Mouse (Mus musculus) forebrain, embryonic 15.5 days (tissue): ENCODE data around the gene Tha1. TPM values are rescaled to one million over a fixed set of nuclear protein-coding genes. Genes with fewer than 3 reads are reported as not detected.

Experiments
- ATAC-seq: fragments of 200-750 bp; cut with Nextera tagmentation; replicated peaks from 2 replicates; pipeline ENCODE4 v1.8.0; 2017; ENCODE audit warnings: mild to moderate bottlenecking, moderate TSS enrichment, moderate library complexity
- H3K27ac ChIP-seq: fragments of 300-500 bp; sonication (generic); replicated peaks from 2 replicates; pipeline ENCODE4 v1.5.1; 2015; ENCODE audit warnings: mild to moderate bottlenecking, inconsistent platforms
- H3K27me3 ChIP-seq: fragments of 300-500 bp; sonication (generic); 2 replicates; pipeline ENCODE4 v1.6.1; 2015; ENCODE audit warnings: inconsistent platforms
- H3K36me3 ChIP-seq: fragments of 300-500 bp; sonication (generic); 2 replicates; pipeline ENCODE4 v1.6.1; 2015; ENCODE audit warnings: mild to moderate bottlenecking, inconsistent platforms
- H3K4me1 ChIP-seq: fragments of 300-500 bp; sonication (generic); 2 replicates; pipeline ENCODE4 v1.6.1; 2015; ENCODE audit warnings: inconsistent platforms
- H3K4me2 ChIP-seq: fragments of 300-500 bp; sonication (generic); replicated peaks from 2 replicates; pipeline ENCODE4 v1.6.1; 2015; ENCODE audit warnings: mild to moderate bottlenecking, inconsistent platforms
- H3K4me3 ChIP-seq: fragments of 300-500 bp; sonication (generic); 2 replicates; pipeline ENCODE4 v1.5.1; 2015; ENCODE audit warnings: mild to moderate bottlenecking, inconsistent platforms
- H3K9ac ChIP-seq: fragments of 300-500 bp; sonication (generic); replicated peaks from 2 replicates; pipeline ENCODE4 v1.6.1; 2015; ENCODE audit warnings: mild to moderate bottlenecking, inconsistent platforms
- H3K9me3 ChIP-seq: fragments of 300-500 bp; sonication (generic); 2 replicates; pipeline ENCODE4 v1.6.1; 2016; ENCODE audit warnings: inconsistent platforms
- WGBS: fragments of 180-500 bp; shearing (Covaris S2); methylation state at CpG from one replicate; pipeline ENCODE4 v1.1.7; 2015; ENCODE audit warnings: mixed read lengths; 5-methylcytosine and 5-hydroxymethylcytosine counted together
- polyA plus RNA-seq: library from polyadenylated mRNA; unstranded; fragments of >200 nt; fragmentation: Nextera tagmentation; extraction: Ambion mirVana; gene quantifications from 2 replicates; pipeline ENCODE4 v1.2.1, GENCODE M21; 2015

Tha1 gene
- polyA plus RNA-seq, 1 experiment from 2014 or later: 3.6 TPM

DNA sequence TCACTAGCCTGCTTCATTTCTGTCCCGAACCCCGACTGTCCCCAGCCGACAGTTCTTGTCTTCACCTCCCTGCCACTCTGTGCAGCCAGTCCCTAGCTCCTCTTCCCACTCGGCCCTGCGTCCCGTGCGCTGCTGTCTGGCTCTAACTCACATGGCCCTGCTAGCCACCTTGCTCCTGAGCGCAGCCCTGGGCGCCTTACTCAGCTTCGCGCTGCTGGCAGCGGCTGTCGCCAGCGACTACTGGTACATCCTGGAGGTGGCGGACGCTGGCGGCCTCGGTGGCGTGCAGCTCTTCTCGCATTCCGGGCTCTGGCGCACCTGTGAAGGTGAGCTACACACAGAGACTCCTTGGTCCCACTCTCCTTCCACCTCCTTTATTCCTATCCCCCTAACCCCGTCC is 12.7 kb downstream of the Tha1 start, which contains the start of gene Tmem235:
TSS of gene Tmem235 (plus strand) at position 152 of the 400 bp plus-strand sequence.
- H3K27me3 ChIP-seq: peaks cover 25% of the 10 kb centered on the region; the same call in 1 of the 2 replicates
- no peak within 1 kb of the TSS for H3K27ac ChIP-seq
- no peak within 1 kb of the TSS for H3K4me2 ChIP-seq
- H3K9ac ChIP-seq: no peak within 1 kb of the TSS
- no peak for ATAC-seq
- no peaks in the 10 kb centered on the region for H3K9me3 ChIP-seq
- WGBS: 5% methylated on average over 23 of the region's 23 CpGs
- peaks cover 12% of the 10 kb centered on the region; the same call in 1 of the 2 replicates for H3K36me3 ChIP-seq
- H3K4me3 ChIP-seq: no peak within 1 kb of the TSS
- H3K4me1 ChIP-seq: no peaks in the 10 kb centered on the region

DNA sequence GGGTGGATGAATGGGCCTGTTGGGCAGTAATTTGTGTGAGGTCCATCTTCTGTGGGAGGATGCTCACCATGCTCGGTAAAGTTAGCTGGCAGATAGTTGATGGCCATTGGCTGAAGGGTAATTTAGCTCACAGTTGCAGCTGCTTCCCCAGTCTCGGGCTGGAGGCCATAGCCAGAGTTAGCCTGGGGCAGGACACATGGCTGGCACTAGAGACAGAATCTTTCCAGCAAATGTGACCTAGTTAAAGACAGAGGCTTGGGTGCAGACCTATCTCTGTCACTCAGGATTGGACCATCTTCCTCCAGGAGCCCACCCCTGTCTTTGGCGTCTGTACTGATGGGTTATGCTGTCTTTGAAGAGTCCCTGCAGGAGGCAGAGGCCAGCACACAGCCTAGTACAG is 14.9 kb downstream of the Tha1 start:
- WGBS: 57% methylated on average over 3 of the region's 3 CpGs
- ATAC-seq: no peak
- Histone ChIP-seq H3K9me3 (no peaks in the 10 kb centered on the region), H3K36me3 (peaks cover 17% of the 10 kb centered on the region; the same call in 1 of the 2 replicates), H3K9ac (no peak overlapping the region), H3K27me3 (peaks cover 24% of the 10 kb centered on the region; the same call in 1 of the 2 replicates), H3K4me3 (no peak overlapping the region), H3K4me2 (no peak overlapping the region), H3K4me1 (no peaks in the 10 kb centered on the region), H3K27ac (no peak overlapping the region)

DNA sequence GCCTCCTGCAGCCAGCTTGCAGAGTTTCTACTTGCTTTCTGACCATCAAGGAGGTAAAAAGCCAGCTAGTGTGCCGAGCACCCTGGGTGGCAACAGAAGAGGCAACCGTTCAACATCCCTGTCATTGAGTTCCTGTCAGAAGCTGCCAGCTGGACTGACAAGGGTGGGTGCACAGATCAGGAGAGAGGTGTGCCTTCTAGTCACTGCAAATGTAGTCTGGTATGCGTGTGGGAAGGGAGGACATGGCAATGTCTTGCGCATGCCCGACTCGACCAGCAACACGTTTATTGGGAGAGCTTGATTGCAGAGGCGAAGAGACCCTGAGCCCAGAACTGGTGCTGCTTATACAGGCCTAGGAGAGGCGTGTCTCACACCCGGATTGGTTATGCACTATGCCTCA is 15.8 kb downstream of the Tha1 start:
- 94% methylated on average over 10 of the region's 10 CpGs for WGBS
- no peak overlapping the region for H3K4me2 ChIP-seq
- H3K36me3 ChIP-seq: peaks cover 22% of the 10 kb centered on the region; the same call in 1 of the 2 replicates
- peaks cover 22% of the 10 kb centered on the region; the same call in 1 of the 2 replicates for H3K27me3 ChIP-seq
- H3K27ac ChIP-seq: no peak overlapping the region
- ATAC-seq: no peak
- no peak overlapping the region for H3K9ac ChIP-seq
- H3K4me1 ChIP-seq: no peaks in the 10 kb centered on the region
- no peaks in the 10 kb centered on the region for H3K9me3 ChIP-seq
- no peak overlapping the region for H3K4me3 ChIP-seq

- Histone ChIP-seq H3K36me3 (peaks cover 22% of the 10 kb centered on the region; the same call in 1 of the 2 replicates), H3K4me2 (no peak overlapping the region), H3K27ac (no peak overlapping the region), H3K27me3 (peaks cover 16% of the 10 kb centered on the region; the same call in 1 of the 2 replicates), H3K9ac (no peak overlapping the region), H3K4me3 (no peak overlapping the region), H3K4me1 (0 out of 2 replicates have a peak, but pooled peaks cover 2% of the 10 kb centered on the region), H3K9me3 (no peaks in the 10 kb centered on the region)
- 76% methylated on average over 1 of the region's 1 CpGs for WGBS
- no peak for ATAC-seq
Observed at GRCm38 (mm10) chr11:117855975-117856374, 17.3 kb downstream of the Tha1 start.

DNA sequence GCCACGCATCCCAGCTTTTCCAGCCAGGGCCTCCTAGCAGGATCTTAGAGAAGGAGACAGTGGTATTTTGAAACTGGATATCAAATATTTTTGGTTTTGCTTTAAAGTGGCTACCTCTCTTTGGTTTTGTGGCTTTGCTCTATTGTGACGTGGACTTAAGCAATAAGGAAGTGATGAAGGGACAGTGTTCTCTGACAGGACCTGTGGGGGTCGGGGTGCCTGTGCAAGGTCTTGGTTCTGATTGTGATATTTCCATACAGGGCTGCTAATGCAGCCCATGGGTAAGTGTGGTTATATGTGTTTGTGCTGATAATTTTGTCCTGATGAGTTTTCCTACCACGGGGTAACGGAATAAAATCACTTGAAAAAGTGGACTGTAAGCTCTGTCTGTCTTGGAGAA is 17.9 kb downstream of the Tha1 start:
- ATAC-seq: no peak
- H3K4me3 ChIP-seq: no peak overlapping the region
- H3K36me3 ChIP-seq: peaks cover 22% of the 10 kb centered on the region; the same call in 1 of the 2 replicates
- H3K4me2 ChIP-seq: no peak overlapping the region
- 95% methylated on average over 5 of the region's 5 CpGs for WGBS
- no peak overlapping the region for H3K9ac ChIP-seq
- no peaks in the 10 kb centered on the region for H3K9me3 ChIP-seq
- H3K27ac ChIP-seq: no peak overlapping the region
- H3K27me3 ChIP-seq: peaks cover 10% of the 10 kb centered on the region; the same call in 1 of the 2 replicates
- H3K4me1 ChIP-seq: peaks cover 5% of the 10 kb centered on the region

GRCm38 (mm10) chr11:117854241-117854640 is 19.0 kb downstream of the Tha1 start:
- H3K4me2 ChIP-seq: no peak overlapping the region
- peaks cover 22% of the 10 kb centered on the region; the same call in 1 of the 2 replicates for H3K36me3 ChIP-seq
- no peaks in the 10 kb centered on the region for H3K9me3 ChIP-seq
- H3K27me3 ChIP-seq: 0 out of 2 replicates have a peak, but pooled peaks cover under 1% of the 10 kb centered on the region
- 93% methylated on average over 9 of the region's 9 CpGs for WGBS
- H3K9ac ChIP-seq: no peak overlapping the region
- peaks cover 16% of the 10 kb centered on the region for H3K4me1 ChIP-seq
- ATAC-seq: no peak
- H3K27ac ChIP-seq: no peak overlapping the region
- no peak overlapping the region for H3K4me3 ChIP-seq

DNA sequence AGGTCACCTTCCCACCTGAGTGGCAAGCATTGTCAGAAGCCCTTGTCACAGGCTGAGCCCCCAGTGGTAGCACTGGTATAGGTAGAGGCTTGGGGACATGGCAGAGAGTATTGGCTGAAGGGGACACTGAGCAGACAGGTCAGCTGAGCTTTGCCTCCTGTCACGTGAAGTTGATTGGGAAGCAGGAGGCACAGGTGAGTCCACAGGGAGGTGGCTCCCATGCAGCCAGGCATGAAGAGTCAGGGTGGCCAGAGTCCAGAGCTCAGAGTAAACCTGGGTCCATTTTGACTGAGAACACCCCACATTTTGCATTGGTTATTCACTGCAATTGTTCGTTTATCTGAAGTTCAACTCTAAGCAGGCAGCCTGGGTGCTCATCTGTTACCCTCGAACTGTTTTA is 20.4 kb downstream of the Tha1 start:
- Histone ChIP-seq H3K4me1 (peaks cover 24% of the 10 kb centered on the region), H3K27me3 (no peaks in the 10 kb centered on the region), H3K9me3 (no peaks in the 10 kb centered on the region), H3K4me3 (no peak overlapping the region), H3K4me2 (no peak overlapping the region), H3K27ac (no peak overlapping the region), H3K36me3 (peaks cover 22% of the 10 kb centered on the region; the same call in 1 of the 2 replicates), H3K9ac (no peak overlapping the region)
- no peak for ATAC-seq
- 95% methylated on average over 3 of the region's 3 CpGs for WGBS

DNA sequence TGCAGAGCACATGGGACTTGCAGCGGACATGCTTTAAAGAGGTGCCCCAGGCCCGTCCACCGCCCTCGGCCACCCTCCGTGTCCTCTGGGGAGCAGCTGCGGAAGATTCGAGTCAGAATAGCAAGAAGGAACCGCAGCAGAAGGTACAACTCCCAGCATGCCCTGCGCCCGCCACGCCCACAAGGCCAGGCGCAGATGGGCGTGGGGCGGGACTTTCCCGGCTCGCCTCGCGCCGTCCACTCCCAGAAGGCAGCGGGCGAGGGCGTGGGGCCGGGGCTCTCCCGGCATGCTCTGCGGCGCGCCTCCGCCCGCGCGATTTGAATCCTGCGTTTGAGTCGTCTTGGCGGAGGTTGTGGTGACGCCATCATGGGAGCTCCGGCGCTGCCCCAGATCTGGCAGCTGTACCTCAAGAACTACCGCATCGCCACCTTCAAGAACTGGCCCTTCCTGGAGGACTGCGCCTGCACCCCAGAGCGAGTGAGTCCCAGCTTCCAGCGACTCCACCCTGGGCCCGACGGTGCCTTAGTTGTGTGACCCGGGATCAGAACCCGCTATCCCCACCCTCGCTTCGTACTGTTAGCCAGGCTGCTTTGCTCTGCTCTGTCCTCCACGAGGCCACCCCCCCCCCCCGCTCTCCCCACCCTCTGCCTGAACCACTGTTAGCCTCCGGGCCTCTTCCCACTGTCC is 24.2 kb downstream of the Tha1 start, which contains the start of gene Birc5:
TSS of gene Birc5 (plus strand) at position 267 of the 687 bp plus-strand sequence.
- peaks cover 28% of the 10 kb centered on the region for H3K4me1 ChIP-seq
- WGBS: under 1% methylated on average over 51 of the region's 51 CpGs

DNA sequence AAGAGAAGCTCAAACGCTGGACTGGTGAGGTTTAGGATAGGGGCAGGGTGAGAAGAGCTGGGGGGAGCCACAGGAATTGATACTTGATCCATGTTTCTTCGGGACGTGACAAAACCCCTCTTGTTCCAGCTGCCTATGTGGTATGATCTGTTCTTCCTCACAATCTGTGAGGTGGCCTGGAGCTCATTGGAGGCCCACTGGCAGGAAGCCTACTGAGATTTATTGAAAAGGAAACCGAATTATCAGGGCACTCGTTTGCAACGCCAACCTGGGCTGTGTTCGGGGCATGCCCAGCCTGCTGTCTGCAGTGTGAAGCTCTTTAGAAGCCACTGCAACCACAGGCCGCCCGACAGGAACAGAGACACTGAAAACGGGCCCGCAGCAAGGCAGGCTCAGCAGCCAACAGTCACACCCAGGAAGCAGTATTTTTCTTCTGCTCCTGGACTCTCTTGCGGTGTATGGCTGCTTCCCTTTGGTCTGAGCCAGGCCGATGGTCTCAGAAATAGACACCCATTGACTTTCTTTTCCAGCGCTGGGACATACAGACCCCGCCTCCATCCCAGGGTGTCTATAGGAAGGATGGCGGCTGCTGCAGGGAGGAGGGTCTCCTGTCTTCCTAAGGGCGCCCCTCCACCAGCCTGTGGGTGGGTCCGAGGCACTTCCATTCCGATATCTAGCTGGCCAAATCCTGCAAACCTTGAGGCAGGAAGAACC is 24.9 kb downstream of the Tha1 start:
- peaks cover 28% of the 10 kb centered on the region for H3K4me1 ChIP-seq
- H3K27ac ChIP-seq: peak overlapping the region; percentile 99
- peak overlapping the region; percentile 72 for H3K4me3 ChIP-seq
- H3K27me3 ChIP-seq: no peaks in the 10 kb centered on the region
- peaks cover 5% of the 10 kb centered on the region; the same call in 1 of the 2 replicates for H3K36me3 ChIP-seq
- peak; percentile 87 for ATAC-seq
- H3K9me3 ChIP-seq: no peaks in the 10 kb centered on the region
- H3K4me2 ChIP-seq: peak overlapping the region; percentile 82
- WGBS: 8% methylated on average over 19 of the region's 19 CpGs
- H3K9ac ChIP-seq: peak overlapping the region; percentile 91

More for the DNA sequence above, 24.2 kb downstream of the Tha1 start, which contains the start of gene Birc5:
- Histone ChIP-seq H3K9me3 (no peaks in the 10 kb centered on the region), H3K9ac (peak within 1 kb of the TSS; percentile 91), H3K27me3 (no peaks in the 10 kb centered on the region), H3K27ac (peak within 1 kb of the TSS; percentile 99), H3K4me3 (peak within 1 kb of the TSS; percentile 72), H3K36me3 (peaks cover 5% of the 10 kb centered on the region; the same call in 1 of the 2 replicates), H3K4me2 (peak within 1 kb of the TSS; percentile 82)
- ATAC-seq: peak; percentile 95

GRCm38 (mm10) chr11:117847593-117848215 is 25.6 kb downstream of the Tha1 start:
- Histone ChIP-seq H3K4me3 (peak overlapping the region; percentile 72), H3K27ac (peak overlapping the region; percentile 99), H3K9ac (peak overlapping the region; percentile 91), H3K4me1 (peaks cover 28% of the 10 kb centered on the region), H3K4me2 (peak overlapping the region; percentile 82), H3K36me3 (peaks cover under 1% of the 10 kb centered on the region; the same call in 1 of the 2 replicates), H3K9me3 (no peaks in the 10 kb centered on the region), H3K27me3 (no peaks in the 10 kb centered on the region)
- ATAC-seq: no peak
- WGBS: 79% methylated on average over 7 of the region's 7 CpGs

DNA sequence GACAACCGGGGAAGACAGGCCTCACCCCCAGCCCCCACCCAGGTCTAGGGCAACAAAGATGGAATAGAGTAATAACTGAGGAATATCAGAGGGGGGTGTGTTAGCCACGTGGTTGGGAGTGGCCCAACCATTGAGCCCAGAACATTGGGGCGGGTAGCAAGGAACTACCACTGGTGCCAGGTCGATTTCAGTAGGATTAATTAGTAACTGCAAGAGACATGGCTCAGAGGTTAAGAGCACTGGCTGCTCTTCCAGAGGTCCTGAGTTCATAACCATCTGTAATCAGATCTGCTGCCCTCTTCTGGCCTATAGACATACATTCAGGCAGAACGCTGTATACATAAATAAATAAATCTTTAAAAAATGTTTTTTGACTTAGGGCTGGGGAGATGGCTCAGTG is 26.6 kb downstream of the Tha1 start:
- no peak overlapping the region for H3K4me2 ChIP-seq
- no peaks in the 10 kb centered on the region for H3K9me3 ChIP-seq
- no peak overlapping the region for H3K4me3 ChIP-seq
- 63% methylated on average over 5 of the region's 5 CpGs for WGBS
- no peaks in the 10 kb centered on the region for H3K27me3 ChIP-seq
- peaks cover 28% of the 10 kb centered on the region for H3K4me1 ChIP-seq
- no peak overlapping the region for H3K27ac ChIP-seq
- H3K9ac ChIP-seq: no peak overlapping the region
- H3K36me3 ChIP-seq: no peaks in the 10 kb centered on the region
- no peak for ATAC-seq
